Mouse (Mus musculus): ENCODE results near the gene Sh2b3. TPM values are rescaled to one million over a fixed set of nuclear protein-coding genes. Genes with fewer than 3 reads are reported as not detected.
"Not testable (repeated sequence)": the region's sequence is repeated elsewhere in the genome, so short reads cannot be mapped to it uniquely, and the experiment has no call there.

Gene Sh2b3
- polyA plus RNA-seq, 1 experiment from 2014 or later, result 12.5 TPM

DNA sequence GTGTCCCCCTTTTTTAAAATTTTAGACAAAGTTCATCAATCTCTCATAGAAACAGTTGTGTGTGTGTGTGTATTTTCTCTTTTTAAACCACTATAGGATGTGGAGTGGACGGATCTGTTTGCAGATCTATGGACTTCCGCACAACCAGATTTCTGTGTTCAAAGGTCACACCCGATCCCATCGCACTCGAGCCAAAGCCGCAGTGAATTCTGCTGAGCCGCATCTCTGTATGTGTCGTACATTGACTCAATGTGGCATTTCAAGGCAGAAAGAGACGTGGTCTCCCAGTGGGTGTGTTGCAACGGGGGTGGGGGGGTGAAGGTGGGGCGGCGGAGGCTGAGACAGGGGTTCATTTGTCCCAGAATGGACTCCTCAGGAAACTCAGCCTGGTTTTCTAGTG is 21.0 kb upstream of the Sh2b3 start:
- no peak for ATAC-seq (ENCODE audit: low FRiP score, low read depth)
- no peak overlapping the region for H3K4me3 ChIP-seq

DNA sequence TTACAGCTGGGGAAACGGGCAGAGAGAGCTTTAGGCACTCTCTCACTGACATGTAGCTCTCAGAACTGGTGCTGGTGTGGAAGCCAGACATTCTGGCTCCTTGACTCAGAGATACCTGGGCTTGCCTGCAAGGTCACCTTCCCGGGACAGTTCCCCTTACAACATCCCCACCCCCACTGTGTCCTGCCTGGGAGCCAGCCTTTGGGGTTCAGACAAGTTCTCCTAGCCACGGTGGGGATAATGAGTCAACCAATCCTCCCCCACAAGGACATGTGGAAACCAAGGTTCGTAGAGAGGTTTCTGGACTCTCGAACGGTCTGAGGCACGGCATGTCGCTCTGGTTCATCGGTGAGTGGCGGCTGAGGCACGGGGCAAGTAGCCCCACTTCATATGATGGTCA is 19.3 kb upstream of the Sh2b3 start:
- peaks cover 56% of the 10 kb centered on the region for H3K36me3 ChIP-seq
- 88% methylated on average over 11 of the region's 11 CpGs for WGBS
- H3K4me1 ChIP-seq, result no peaks in the 10 kb centered on the region
- no peak overlapping the region for H3K4me2 ChIP-seq (replicated peaks)
- no peak overlapping the region for H3K4me3 ChIP-seq
- no peak overlapping the region for H3K9ac ChIP-seq
- ATAC-seq (ENCODE audit: low FRiP score, low read depth), result no peak
- no peak overlapping the region for H3K27ac ChIP-seq
- H3K9me3 ChIP-seq, result peaks cover 11% of the 10 kb centered on the region
- H3K27me3 ChIP-seq, result no peaks in the 10 kb centered on the region

More for the DNA sequence above, 21.0 kb upstream of the Sh2b3 start:
- WGBS, result 91% methylated on average over 12 of the region's 12 CpGs
- Histone ChIP-seq H3K9ac (no peak overlapping the region), H3K27ac (no peak overlapping the region), H3K4me2 (replicated peaks) (no peak overlapping the region), H3K4me1 (no peaks in the 10 kb centered on the region), H3K9me3 (peaks cover 11% of the 10 kb centered on the region), H3K36me3 (peaks cover 39% of the 10 kb centered on the region), H3K27me3 (no peaks in the 10 kb centered on the region)

DNA sequence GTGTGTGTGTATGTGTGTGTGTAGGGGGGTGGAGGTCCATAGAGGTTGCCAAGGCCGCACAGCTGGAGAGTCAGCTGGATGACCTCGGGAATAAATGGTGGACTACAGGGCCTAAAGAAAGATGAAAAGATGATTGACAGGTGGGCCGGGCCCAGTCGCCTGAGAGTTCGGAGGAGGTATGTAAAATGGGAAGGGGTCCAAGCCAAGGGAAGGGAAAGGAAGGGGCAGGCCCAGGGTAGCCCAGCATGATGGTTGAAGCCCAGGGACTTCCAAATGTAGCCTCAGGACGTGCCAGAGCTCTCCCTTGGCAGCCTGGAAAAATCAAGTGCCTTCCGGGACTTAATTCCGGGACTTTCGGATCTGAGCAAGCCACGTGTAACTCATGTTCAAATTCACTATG is 17.3 kb upstream of the Sh2b3 start:
- Histone ChIP-seq H3K4me3 (no peak overlapping the region), H3K27ac (no peak overlapping the region), H3K36me3 (peaks cover 61% of the 10 kb centered on the region), H3K9ac (no peak overlapping the region), H3K4me2 (replicated peaks) (no peak overlapping the region), H3K27me3 (no peaks in the 10 kb centered on the region), H3K4me1 (peaks cover 15% of the 10 kb centered on the region), H3K9me3 (0 out of 2 replicates have a peak, but pooled peaks cover 4% of the 10 kb centered on the region)
- ATAC-seq (ENCODE audit: low FRiP score, low read depth), result no peak
- 89% methylated on average over 10 of the region's 10 CpGs for WGBS

DNA sequence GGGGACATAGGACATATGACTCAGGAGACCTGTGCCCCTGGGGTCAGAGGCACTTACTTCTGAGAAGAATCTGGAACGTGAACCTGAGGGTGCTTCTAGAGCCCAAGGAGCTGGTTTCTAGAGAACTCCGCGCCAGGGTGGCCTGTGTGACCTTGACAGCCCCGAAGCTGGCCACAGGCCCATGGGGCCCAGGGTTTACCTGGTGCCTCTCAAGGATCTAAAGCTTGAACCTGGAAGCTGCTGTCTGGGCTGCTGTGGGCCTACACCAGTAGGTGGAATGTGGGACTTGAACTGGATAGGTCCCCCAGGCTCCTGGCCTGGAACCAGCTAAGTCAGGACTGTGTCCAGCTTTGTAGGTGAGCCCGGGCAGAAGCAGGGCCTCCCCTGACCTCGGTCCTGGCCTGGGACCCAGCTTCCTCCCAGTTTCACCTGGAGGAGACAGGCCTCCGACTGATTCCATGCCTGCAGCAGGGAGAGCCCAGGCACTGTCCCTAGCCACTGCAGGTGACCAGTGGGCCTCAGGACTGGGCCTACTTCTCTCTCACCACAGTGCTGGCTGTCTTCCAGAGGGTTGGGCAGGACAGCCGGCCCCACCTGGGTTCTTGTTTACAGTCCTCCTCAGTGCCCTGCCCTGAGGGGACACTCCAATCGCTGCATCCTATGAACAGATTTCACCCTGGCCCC is 16.1 kb upstream of the Sh2b3 start:
- Histone ChIP-seq H3K4me1 (peaks cover 19% of the 10 kb centered on the region), H3K9me3 (0 out of 2 replicates have a peak, but pooled peaks cover 4% of the 10 kb centered on the region), H3K9ac (no peak overlapping the region), H3K36me3 (peaks cover 61% of the 10 kb centered on the region), H3K27me3 (no peaks in the 10 kb centered on the region), H3K27ac (no peak overlapping the region), H3K4me2 (replicated peaks) (no peak overlapping the region), H3K4me3 (no peak overlapping the region)
- no peak for ATAC-seq (ENCODE audit: low FRiP score, low read depth)
- WGBS, result 85% methylated on average over 9 of the region's 9 CpGs

DNA sequence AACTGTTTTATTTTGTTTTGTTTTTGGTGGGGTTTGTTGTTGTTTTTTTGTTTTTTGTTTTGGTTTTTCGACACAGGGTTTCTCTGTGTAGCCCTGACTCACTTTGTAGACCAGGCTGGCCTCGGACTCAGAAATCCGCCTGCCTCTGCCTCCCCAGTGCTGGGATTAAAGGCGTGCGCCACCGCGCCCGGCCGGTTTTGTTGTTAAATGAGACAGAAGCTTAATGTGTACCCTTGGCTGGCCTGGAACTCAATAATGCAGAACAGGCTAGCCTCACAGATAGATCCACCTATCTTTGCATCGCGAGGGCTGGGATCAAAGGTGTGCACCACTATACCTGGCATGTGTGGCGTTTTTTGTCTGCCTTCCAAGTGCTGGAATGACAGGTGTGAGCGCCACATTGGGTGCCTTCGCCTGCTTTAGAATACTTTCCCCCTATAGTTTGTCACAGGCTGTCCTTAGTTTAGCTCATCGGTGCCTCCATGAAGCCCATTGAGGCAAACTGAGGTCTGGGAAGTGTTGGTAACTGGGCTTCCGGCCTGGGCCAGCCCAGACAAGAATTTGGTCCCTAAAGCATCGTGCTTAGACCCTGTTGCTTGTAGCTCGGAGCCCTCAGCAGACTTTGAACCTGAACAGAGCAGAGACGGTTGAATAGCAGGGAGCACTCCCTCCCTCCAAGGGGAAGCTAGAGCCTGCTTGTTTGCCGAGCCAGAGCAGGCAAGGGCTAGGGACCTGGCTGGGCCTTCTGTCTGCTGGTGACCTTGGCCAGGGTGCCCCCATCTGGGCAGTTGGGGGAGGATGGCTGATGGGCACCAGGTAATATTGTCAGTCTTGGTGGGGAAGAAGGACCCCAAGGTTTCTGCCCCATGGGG is 12.3 kb upstream of the Sh2b3 start:
- Histone ChIP-seq H3K36me3 (peaks cover 40% of the 10 kb centered on the region), H3K4me1 (peaks cover 30% of the 10 kb centered on the region), H3K27me3 (peaks cover 10% of the 10 kb centered on the region), H3K9me3 (no peaks in the 10 kb centered on the region), H3K9ac (peak overlapping the region; percentile 88), H3K27ac (no peak overlapping the region), H3K4me3 (peak overlapping the region; percentile 88), H3K4me2 (replicated peaks) (peak overlapping the region; percentile 76)
- 35% methylated on average over 20 of the region's 20 CpGs for whole genome bisulfite sequencing
- no peak for ATAC-seq (ENCODE audit: low FRiP score, low read depth)

DNA sequence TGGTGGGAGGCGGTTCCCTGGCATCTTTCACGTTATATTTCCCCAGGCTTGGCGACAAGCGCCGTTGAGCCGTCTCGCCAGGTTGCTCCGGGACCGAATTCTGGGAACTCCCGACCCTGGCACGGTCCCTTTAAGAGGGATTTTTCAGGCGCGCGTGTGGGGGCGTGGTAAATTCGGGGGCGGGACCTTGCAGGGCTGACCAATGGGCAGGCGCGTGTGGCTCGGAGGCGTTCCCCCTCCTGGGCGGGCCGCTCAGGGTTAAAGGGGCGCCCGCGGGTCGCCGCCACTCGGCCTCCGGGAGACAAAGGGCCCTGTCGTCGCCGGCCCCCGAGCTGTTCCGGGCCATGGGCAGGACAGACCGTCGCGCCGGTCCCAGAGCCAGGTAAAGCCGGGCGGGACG is 11.3 kb upstream of the Sh2b3 start, which contains the start of gene Pheta1:
Gene Pheta1, plus strand, starts transcription at position 242 of the 400 bp plus-strand sequence.
- peaks cover 31% of the 10 kb centered on the region for H3K36me3 ChIP-seq
- peak within 1 kb of the TSS; percentile 88 for H3K4me3 ChIP-seq
- WGBS, result under 1% methylated on average over 42 of the region's 42 CpGs
- H3K4me2 ChIP-seq (replicated peaks), result peak within 1 kb of the TSS; percentile 76
- ATAC-seq (ENCODE audit: low FRiP score, low read depth), result peak; percentile 92
- no peaks in the 10 kb centered on the region for H3K9me3 ChIP-seq
- peak within 1 kb of the TSS; percentile 88 for H3K9ac ChIP-seq
- peaks cover 30% of the 10 kb centered on the region for H3K4me1 ChIP-seq
- H3K27me3 ChIP-seq, result peaks cover 19% of the 10 kb centered on the region
- H3K27ac ChIP-seq, result peak within 1 kb of the TSS; percentile 61

DNA sequence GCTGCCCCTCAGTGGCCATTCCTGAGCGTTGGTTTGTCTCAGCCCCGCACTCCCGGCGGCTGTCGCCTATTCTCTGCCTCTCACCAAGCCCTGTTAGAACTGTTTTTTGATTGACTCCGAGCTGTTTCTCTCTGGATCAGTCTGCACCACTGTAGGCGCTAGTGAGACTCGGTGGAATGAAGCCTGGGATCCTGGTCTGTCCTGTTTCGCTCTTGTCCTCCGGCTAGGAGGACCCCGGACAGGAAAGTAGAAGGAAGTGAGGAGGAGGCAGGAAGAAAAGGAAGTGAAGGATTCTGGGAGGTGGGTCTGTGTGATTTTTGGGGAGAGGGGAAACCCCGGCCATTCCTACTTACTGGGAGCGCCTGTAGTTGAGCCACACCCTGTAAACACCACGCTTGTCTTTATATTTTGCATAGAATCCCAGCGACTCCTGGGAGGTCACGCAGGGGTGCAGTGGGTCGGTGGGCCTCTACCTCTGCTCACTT is 10.6 kb upstream of the Sh2b3 start:
- peak overlapping the region; percentile 88 for H3K9ac ChIP-seq
- peaks cover 24% of the 10 kb centered on the region for H3K36me3 ChIP-seq
- H3K27me3 ChIP-seq, result peaks cover 25% of the 10 kb centered on the region
- peak overlapping the region; percentile 76 for H3K4me2 ChIP-seq (replicated peaks)
- peak; percentile 57 for ATAC-seq (ENCODE audit: low FRiP score, low read depth)
- H3K27ac ChIP-seq, result peak overlapping the region; percentile 61
- H3K4me3 ChIP-seq, result peak overlapping the region; percentile 88
- WGBS, result 0% methylated on average over 17 of the region's 17 CpGs
- peaks cover 32% of the 10 kb centered on the region for H3K4me1 ChIP-seq
- no peaks in the 10 kb centered on the region for H3K9me3 ChIP-seq

DNA sequence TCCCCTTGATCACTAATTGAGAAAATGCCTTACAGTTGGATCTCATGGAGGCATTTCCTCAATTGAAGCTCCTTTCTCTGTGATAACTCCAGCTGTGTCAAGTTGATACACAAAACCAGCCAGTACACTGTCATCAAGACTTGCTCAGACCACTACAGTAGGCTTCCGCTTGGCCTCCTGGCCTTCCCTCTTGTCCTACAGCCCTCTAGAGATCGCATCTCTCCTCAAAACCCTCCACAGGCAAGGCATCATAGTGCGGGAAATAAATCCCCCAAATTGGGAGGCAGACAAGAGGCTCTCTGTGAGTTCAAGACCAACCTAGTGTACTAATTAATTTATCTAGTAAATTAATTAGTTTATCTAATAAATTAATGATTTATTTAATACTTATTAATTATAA is 9.8 kb upstream of the Sh2b3 start:
- WGBS, result 86% methylated on average over 3 of the region's 3 CpGs
- H3K4me2 ChIP-seq (replicated peaks), result not testable (repeated sequence)
- peaks cover 16% of the 10 kb centered on the region for H3K36me3 ChIP-seq

DNA sequence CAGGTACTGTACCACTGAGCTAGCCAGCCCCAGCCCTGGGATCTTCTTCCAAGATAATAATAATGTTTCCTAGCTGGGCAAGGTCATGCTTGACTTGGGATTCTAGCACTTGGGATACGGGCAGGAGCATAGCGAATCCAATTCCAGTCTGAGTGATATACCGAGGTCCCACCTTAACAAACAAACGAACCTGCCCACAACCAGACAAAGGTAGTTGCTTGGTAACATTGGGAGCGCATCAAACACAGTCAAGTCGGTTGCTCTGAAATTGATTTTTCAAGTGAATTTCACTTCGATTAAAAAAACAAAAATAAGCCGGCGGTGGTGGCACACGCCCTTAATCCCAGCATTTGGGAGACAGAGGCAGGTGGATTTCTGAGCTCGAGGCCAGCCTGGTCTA is 8.9 kb upstream of the Sh2b3 start:
- ATAC-seq (ENCODE audit: low FRiP score, low read depth), result no peak
- Histone ChIP-seq H3K4me2 (replicated peaks) (no peak overlapping the region), H3K9ac (no peak overlapping the region), H3K4me1 (peaks cover 40% of the 10 kb centered on the region), H3K9me3 (no peaks in the 10 kb centered on the region), H3K27me3 (peaks cover 38% of the 10 kb centered on the region), H3K4me3 (no peak overlapping the region), H3K36me3 (peaks cover 7% of the 10 kb centered on the region; the same call in 1 of the 2 replicates), H3K27ac (no peak overlapping the region)
- WGBS, result 81% methylated on average over 11 of the region's 11 CpGs

More for the DNA sequence above, 9.8 kb upstream of the Sh2b3 start:
- not testable (repeated sequence) for H3K9ac ChIP-seq; ATAC-seq (ENCODE audit: low FRiP score, low read depth); H3K4me3 ChIP-seq; H3K27ac ChIP-seq; H3K9me3 ChIP-seq
- Histone ChIP-seq H3K4me1 (peaks cover 37% of the 10 kb centered on the region), H3K27me3 (peaks cover 31% of the 10 kb centered on the region)

DNA sequence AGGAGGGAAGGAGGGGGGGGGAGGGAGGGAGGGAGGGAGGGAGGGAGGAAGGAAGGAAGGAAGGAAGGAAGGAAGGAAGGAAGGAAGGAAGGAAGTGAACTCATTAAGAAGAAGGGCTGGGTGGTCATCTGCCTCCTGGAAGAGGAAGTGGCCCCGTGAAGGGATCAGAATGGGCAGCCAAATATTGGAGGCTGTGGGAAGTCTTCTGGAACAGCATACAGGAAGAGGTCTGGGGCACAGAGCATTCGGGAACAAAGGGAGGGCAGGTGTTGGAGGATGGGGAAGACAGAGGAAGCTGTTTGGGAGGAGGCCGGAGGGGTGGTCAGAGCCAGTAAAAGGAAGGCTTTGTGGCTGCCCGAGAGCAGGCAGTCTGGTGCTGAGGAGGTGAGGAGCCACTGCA is 7.9 kb upstream of the Sh2b3 start:
- H3K9ac ChIP-seq, result no peak overlapping the region
- no peak for ATAC-seq (ENCODE audit: low FRiP score, low read depth)
- 25% methylated on average over 4 of the region's 4 CpGs for WGBS
- H3K27me3 ChIP-seq, result peaks cover 38% of the 10 kb centered on the region
- no peak overlapping the region for H3K27ac ChIP-seq
- no peak overlapping the region for H3K4me3 ChIP-seq
- H3K4me1 ChIP-seq, result peaks cover 31% of the 10 kb centered on the region
- no peaks in the 10 kb centered on the region for H3K9me3 ChIP-seq
- H3K4me2 ChIP-seq (replicated peaks), result no peak overlapping the region
- H3K36me3 ChIP-seq, result no peaks in the 10 kb centered on the region

DNA sequence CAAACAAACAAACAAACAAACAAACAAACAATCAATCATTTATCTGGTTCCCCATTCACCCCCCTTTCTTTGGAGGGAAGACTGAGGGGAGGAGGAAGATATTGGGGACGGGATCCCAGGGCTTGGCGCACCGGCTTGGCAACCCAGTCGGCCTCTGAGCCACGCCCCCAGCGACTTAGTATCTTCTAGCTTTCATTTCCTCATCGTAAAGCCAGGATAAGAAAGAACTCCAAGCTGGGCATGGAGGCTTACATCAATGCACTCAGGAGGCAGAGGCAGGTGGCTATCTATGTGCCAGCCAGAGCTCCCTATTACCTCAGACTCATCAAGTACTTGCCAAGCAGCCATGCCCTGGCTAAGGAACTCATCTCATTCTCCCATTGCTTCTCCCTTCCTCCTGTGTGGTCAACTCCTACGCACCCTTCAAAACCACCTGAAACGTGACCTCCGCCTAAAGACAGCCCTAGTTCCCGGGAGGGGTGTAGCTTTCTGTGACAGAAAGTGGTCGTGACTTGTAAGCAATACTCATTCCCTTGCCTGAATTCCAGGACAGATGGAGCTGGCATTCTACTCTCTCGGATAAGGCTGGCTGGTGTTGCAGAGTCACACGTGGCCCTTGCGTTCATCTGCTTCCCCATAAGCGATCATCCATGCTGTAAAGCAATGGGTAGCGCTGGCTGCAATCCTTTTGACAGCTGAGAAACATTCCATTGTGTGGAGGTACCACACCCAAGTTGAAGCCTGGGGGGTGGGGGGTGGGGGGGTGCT is 5.9 kb upstream of the Sh2b3 start:
- no peak for ATAC-seq (ENCODE audit: low FRiP score, low read depth)
- Histone ChIP-seq H3K36me3 (no peaks in the 10 kb centered on the region), H3K27ac (no peak overlapping the region), H3K4me3 (peak overlapping the region; percentile 57), H3K27me3 (peaks cover 50% of the 10 kb centered on the region), H3K9ac (0 out of 2 replicates have a peak overlapping the region, but pooled peaks have one; percentile 75), H3K4me1 (peaks cover 27% of the 10 kb centered on the region), H3K9me3 (no peaks in the 10 kb centered on the region), H3K4me2 (replicated peaks) (peak overlapping the region; percentile 85)
- 16% methylated on average over 17 of the region's 17 CpGs for WGBS

Data from limb, embryonic 13.5 days (tissue).